8 mouse cellular contexts compared by ENCODE assay signal in genomic region chr2:6478966-6479391, GRCm38 (mm10).
DNase-seq lines count a peak whose midpoint lies in the region; ATAC-seq and TF ChIP-seq lines count a peak whose summit lies in the region.

No protein-coding gene starts in this region.

- DNase-seq in urinary bladder, postnatal 36 days (ENCODE audit: low spot score in 2 of 2), result peak; percentile 24 to 68
- no peak for DNase-seq in urinary bladder, postnatal 10 days (ENCODE audit: low spot score)
- DNase-seq in forebrain, embryonic 14.5 days (ENCODE audit: low spot score), result peak; percentile 66
- peak; percentile 82 for DNase-seq in heart, postnatal 25 days (ENCODE audit: low spot score)
- DNase-seq in kidney, postnatal 36 days, result peak; percentile 84 to 86
- peak; percentile 25 for DNase-seq in mesoderm, embryonic 11.5 days (ENCODE audit: low read depth, low spot score)
- peak; percentile 33 for DNase-seq in stomach, postnatal 0 days (ENCODE audit: low spot score)
- no peak for DNase-seq in layer of hippocampus, adult 2 months (ENCODE audit: low spot score in 2 of 2)

- no peaks in the 10 kb centered on the region for H3K27me3 ChIP-seq in forebrain, embryonic 14.5 days (replicated peaks; ENCODE audit: control insufficient read depth, insufficient read depth, low read length)
- no peaks in the 10 kb centered on the region for H3K27me3 ChIP-seq in stomach, postnatal 0 days (ENCODE audit: control insufficient read depth, insufficient read depth, low read length)

- TF ChIP-seq CTCF in stomach, postnatal 0 days (IDR thresholded peaks at IDR 0.05; ENCODE audit: low read depth), result peak; percentile 38
- no peak; the same call in 1 of the 2 replicates for TF ChIP-seq CTCF in layer of hippocampus, adult 2 months (conservative IDR thresholded peaks at IDR 0.05)

- peak overlapping the region; percentile 50; the same call in 1 of the 2 replicates for H3K27ac ChIP-seq in forebrain, embryonic 14.5 days (ENCODE audit: low read depth, low read length)
- peak overlapping the region; percentile 67 for H3K27ac ChIP-seq in stomach, postnatal 0 days (replicated peaks)
- H3K27ac ChIP-seq in layer of hippocampus, adult 2 months, result no peak overlapping the region

- H3K4me3 ChIP-seq in forebrain, embryonic 14.5 days (ENCODE audit: low read depth, low read length), result no peak overlapping the region
- no peak overlapping the region for H3K4me3 ChIP-seq in stomach, postnatal 0 days (ENCODE audit: low read depth, low read length)
- H3K4me3 ChIP-seq in layer of hippocampus, adult 2 months, result no peak overlapping the region

- intact Hi-C loops in heart, postnatal 25 days (cut with DNase I), result no loop called here

- ATAC-seq in forebrain, embryonic 14.5 days, result peak; percentile 37
- peak; percentile 74 for ATAC-seq in stomach, postnatal 0 days (ENCODE audit: low FRiP score, low TSS enrichment)

- H3K9me3 ChIP-seq in forebrain, embryonic 14.5 days (replicated peaks; ENCODE audit: control insufficient read depth, low read length), result no peaks in the 10 kb centered on the region
- H3K9me3 ChIP-seq in stomach, postnatal 0 days (ENCODE audit: control insufficient read depth, low read length), result no peaks in the 10 kb centered on the region

- H3K4me2 ChIP-seq in forebrain, embryonic 14.5 days (ENCODE audit: low read length), result no peak overlapping the region
- H3K4me2 ChIP-seq in stomach, postnatal 0 days (replicated peaks; ENCODE audit: low read depth), result no peak overlapping the region

- no peak for TF ChIP-seq EP300 in stomach, postnatal 0 days (optimal IDR thresholded peaks at IDR 0.05)

- no peaks in the 10 kb centered on the region for H3K36me3 ChIP-seq in forebrain, embryonic 14.5 days (ENCODE audit: control insufficient read depth, insufficient read depth, low read length)
- no peaks in the 10 kb centered on the region for H3K36me3 ChIP-seq in stomach, postnatal 0 days (ENCODE audit: control insufficient read depth, insufficient read depth, low read length)

- peaks cover 16% of the 10 kb centered on the region for H3K4me1 ChIP-seq in forebrain, embryonic 14.5 days (ENCODE audit: control insufficient read depth, insufficient read depth, low read length)
- H3K4me1 ChIP-seq in stomach, postnatal 0 days (replicated peaks; ENCODE audit: control insufficient read depth, insufficient read depth), result peaks cover 3% of the 10 kb centered on the region; the same call in 1 of the 2 replicates

- H3K9ac ChIP-seq in forebrain, embryonic 14.5 days (ENCODE audit: low read length), result no peak overlapping the region
- no peak overlapping the region for H3K9ac ChIP-seq in stomach, postnatal 0 days (ENCODE audit: low read length)

- 32% methylated on average over 13 of the region's 13 CpGs for WGBS in forebrain, embryonic 14.5 days
- WGBS in stomach, postnatal 0 days, result 16% methylated on average over 13 of the region's 13 CpGs

Comparison
In these comparisons a context has a peak if more than half of its experiments do, and no peak if none do; other contexts are left out.
1. DNase-seq: peak in urinary bladder, postnatal 36 days (2 of 2), forebrain, embryonic 14.5 days (single experiment), heart, postnatal 25 days (single experiment), kidney, postnatal 36 days (2 of 2), mesoderm, embryonic 11.5 days (single experiment) and stomach, postnatal 0 days (single experiment); none in urinary bladder, postnatal 10 days (single experiment) and layer of hippocampus, adult 2 months (0 of 2).